Mouse (Mus musculus): Measurements from ENCODE around the gene Klhl12. TPM values are rescaled to one million over a fixed set of nuclear protein-coding genes. Genes with fewer than 3 reads are reported as not detected.
"Not testable (repeated sequence)": the region's sequence is repeated elsewhere in the genome, so short reads cannot be mapped to it uniquely, and the experiment has no call there.

The Klhl12 gene
- polyA plus RNA-seq, 1 experiment from 2014 or later: 20.5 TPM

GRCm38 (mm10) chr1:134442394-134442793, 12.9 kb upstream of the Klhl12 start:
- Histone ChIP-seq H3K4me2 (ENCODE audit: low read depth, low read length) (no peak overlapping the region), H3K4me3 (ENCODE audit: low read length) (no peak overlapping the region), H3K27me3 (replicated peaks; ENCODE audit: control insufficient read depth, insufficient read depth, low read length) (no peaks in the 10 kb centered on the region), H3K4me1 (ENCODE audit: control insufficient read depth, insufficient read depth, low read length) (no peaks in the 10 kb centered on the region), H3K27ac (ENCODE audit: low read length) (no peak overlapping the region), H3K36me3 (ENCODE audit: control insufficient read depth, insufficient read depth, low read length) (no peaks in the 10 kb centered on the region), H3K9ac (ENCODE audit: low read depth, low read length) (no peak overlapping the region), H3K9me3 (ENCODE audit: control insufficient read depth, low read length) (no peaks in the 10 kb centered on the region)
- 91% methylated on average over 3 of the region's 3 CpGs for WGBS
- ATAC-seq: no peak

DNA sequence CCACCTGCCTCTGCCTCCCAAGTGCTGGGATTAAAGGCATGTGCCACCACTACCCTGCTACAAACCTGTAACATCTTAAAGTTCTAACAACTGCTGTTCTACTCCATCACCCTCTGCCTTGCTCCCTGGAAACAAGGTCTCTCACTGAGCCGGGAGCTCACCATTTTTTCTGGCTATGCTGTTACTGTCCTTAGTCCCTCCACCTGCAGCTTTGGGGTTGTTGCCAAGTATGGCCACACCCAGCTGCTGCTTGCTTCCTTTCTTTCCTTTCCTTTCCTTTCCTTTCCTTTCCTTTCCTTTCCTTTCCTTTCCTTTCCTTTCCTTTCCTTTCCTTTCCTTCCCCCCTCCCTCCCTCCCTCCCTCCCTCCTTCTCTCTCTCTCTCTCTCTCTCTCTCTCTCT, 12.0 kb upstream of the Klhl12 start:
- not testable (repeated sequence) for H3K9ac ChIP-seq (ENCODE audit: low read depth, low read length); H3K4me3 ChIP-seq (ENCODE audit: low read length); ATAC-seq; H3K27ac ChIP-seq (ENCODE audit: low read length); H3K36me3 ChIP-seq (ENCODE audit: control insufficient read depth, insufficient read depth, low read length); H3K27me3 ChIP-seq (replicated peaks; ENCODE audit: control insufficient read depth, insufficient read depth, low read length); H3K4me1 ChIP-seq (ENCODE audit: control insufficient read depth, insufficient read depth, low read length); H3K4me2 ChIP-seq (ENCODE audit: low read depth, low read length); H3K9me3 ChIP-seq (ENCODE audit: control insufficient read depth, low read length)
- WGBS: 87% methylated on average over 1 of the region's 1 CpGs

DNA sequence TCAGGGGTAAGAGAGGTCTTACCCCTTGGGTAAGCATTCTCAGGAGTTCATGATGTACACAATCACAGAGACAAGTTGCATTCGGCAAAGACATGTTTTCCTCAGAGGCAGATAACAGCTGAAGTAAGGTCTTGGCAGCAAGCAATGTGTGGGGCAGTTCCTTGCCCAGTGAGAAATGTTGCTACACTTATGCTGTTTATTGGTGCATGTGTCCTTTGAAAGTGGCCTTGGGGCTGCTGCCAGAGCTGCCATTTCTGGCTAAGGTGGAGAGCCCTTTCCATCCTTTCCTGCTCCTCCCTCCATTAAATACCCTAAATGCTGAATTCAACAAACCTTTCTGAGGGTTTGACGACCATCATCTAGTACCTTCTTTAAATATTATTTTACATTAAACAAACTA, 9.9 kb upstream of the Klhl12 start:
- WGBS: 77% methylated on average over 2 of the region's 2 CpGs
- H3K27me3 ChIP-seq (replicated peaks; ENCODE audit: control insufficient read depth, insufficient read depth, low read length): no peaks in the 10 kb centered on the region
- H3K27ac ChIP-seq (ENCODE audit: low read length): no peak overlapping the region
- no peak overlapping the region for H3K4me3 ChIP-seq (ENCODE audit: low read length)
- H3K4me1 ChIP-seq (ENCODE audit: control insufficient read depth, insufficient read depth, low read length): no peaks in the 10 kb centered on the region
- no peak overlapping the region for H3K9ac ChIP-seq (ENCODE audit: low read depth, low read length)
- ATAC-seq: no peak
- no peaks in the 10 kb centered on the region for H3K9me3 ChIP-seq (ENCODE audit: control insufficient read depth, low read length)
- H3K36me3 ChIP-seq (ENCODE audit: control insufficient read depth, insufficient read depth, low read length): no peaks in the 10 kb centered on the region
- no peak overlapping the region for H3K4me2 ChIP-seq (ENCODE audit: low read depth, low read length)

DNA sequence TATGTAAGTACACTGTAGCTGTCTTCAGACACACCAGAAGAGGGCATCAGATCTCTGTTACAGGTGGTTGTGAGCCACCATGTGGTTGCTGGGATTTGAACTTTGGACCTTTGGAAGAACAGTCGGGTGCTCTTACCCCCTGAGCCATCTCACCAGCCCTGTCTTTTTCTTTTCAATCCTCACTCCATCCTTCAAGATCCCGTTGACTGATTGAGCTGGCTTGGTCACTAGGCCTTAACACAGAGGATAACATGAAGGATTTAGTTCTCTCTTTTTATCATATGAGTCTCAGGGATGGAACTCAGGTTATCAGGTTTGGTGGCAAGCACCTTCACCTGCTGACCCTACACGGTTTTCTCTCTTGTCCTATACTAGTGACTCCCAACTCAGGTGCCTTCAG, 6.8 kb upstream of the Klhl12 start:
- WGBS: 75% methylated on average over 3 of the region's 3 CpGs
- not testable (repeated sequence) for H3K4me2 ChIP-seq (ENCODE audit: low read depth, low read length); H3K36me3 ChIP-seq (ENCODE audit: control insufficient read depth, insufficient read depth, low read length); H3K27me3 ChIP-seq (replicated peaks; ENCODE audit: control insufficient read depth, insufficient read depth, low read length); H3K4me3 ChIP-seq (ENCODE audit: low read length); H3K9ac ChIP-seq (ENCODE audit: low read depth, low read length); H3K27ac ChIP-seq (ENCODE audit: low read length); ATAC-seq; H3K4me1 ChIP-seq (ENCODE audit: control insufficient read depth, insufficient read depth, low read length); H3K9me3 ChIP-seq (ENCODE audit: control insufficient read depth, low read length)

- H3K4me3 ChIP-seq (ENCODE audit: low read length): no peak overlapping the region
- ATAC-seq: no peak
- H3K27ac ChIP-seq (ENCODE audit: low read length): no peak overlapping the region
- WGBS: 86% methylated on average over 4 of the region's 4 CpGs
- no peaks in the 10 kb centered on the region for H3K4me1 ChIP-seq (ENCODE audit: control insufficient read depth, insufficient read depth, low read length)
- no peaks in the 10 kb centered on the region for H3K36me3 ChIP-seq (ENCODE audit: control insufficient read depth, insufficient read depth, low read length)
- H3K27me3 ChIP-seq (replicated peaks; ENCODE audit: control insufficient read depth, insufficient read depth, low read length): no peaks in the 10 kb centered on the region
- H3K9ac ChIP-seq (ENCODE audit: low read depth, low read length): no peak overlapping the region
- H3K4me2 ChIP-seq (ENCODE audit: low read depth, low read length): no peak overlapping the region
- no peaks in the 10 kb centered on the region for H3K9me3 ChIP-seq (ENCODE audit: control insufficient read depth, low read length)
Observed at GRCm38 (mm10) chr1:134450201-134450600, 5.1 kb upstream of the Klhl12 start.

DNA sequence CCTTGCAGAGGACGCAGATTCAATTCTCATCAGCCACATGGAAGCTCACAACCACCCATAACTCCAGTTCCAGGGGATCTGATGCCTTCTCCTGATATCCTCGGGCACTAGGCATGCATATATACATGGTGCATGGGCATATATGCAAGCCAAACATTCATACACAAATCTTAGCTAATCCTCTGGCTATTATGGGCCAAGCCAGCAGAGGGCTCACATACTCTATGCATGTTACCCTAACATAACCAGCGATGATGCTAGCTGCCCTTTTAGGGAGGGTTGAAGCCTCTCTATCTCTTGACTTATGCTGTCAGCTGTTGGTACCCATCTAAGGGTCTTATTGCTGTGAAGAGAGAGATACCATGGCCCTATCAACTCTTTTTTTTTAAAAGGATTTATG, 4.3 kb upstream of the Klhl12 start:
- H3K4me2 ChIP-seq (ENCODE audit: low read depth, low read length): no peak overlapping the region
- H3K4me1 ChIP-seq (ENCODE audit: control insufficient read depth, insufficient read depth, low read length): peaks cover under 1% of the 10 kb centered on the region; the same call in 1 of the 2 replicates
- no peak overlapping the region for H3K9ac ChIP-seq (ENCODE audit: low read depth, low read length)
- no peak overlapping the region for H3K27ac ChIP-seq (ENCODE audit: low read length)
- H3K4me3 ChIP-seq (ENCODE audit: low read length): no peak overlapping the region
- H3K36me3 ChIP-seq (ENCODE audit: control insufficient read depth, insufficient read depth, low read length): no peaks in the 10 kb centered on the region
- 45% methylated on average over 3 of the region's 3 CpGs for WGBS
- H3K27me3 ChIP-seq (replicated peaks; ENCODE audit: control insufficient read depth, insufficient read depth, low read length): no peaks in the 10 kb centered on the region
- ATAC-seq: no peak
- no peaks in the 10 kb centered on the region for H3K9me3 ChIP-seq (ENCODE audit: control insufficient read depth, low read length)

GRCm38 (mm10) chr1:134456060-134456459, 729 bp downstream of the Klhl12 start:
- Histone ChIP-seq H3K4me1 (ENCODE audit: control insufficient read depth, insufficient read depth, low read length) (peaks cover 5% of the 10 kb centered on the region; the same call in 1 of the 2 replicates), H3K27ac (ENCODE audit: low read length) (no peak overlapping the region), H3K4me3 (ENCODE audit: low read length) (peak overlapping the region; percentile 99), H3K27me3 (replicated peaks; ENCODE audit: control insufficient read depth, insufficient read depth, low read length) (no peaks in the 10 kb centered on the region), H3K4me2 (ENCODE audit: low read depth, low read length) (peak overlapping the region; percentile 75), H3K9me3 (ENCODE audit: control insufficient read depth, low read length) (no peaks in the 10 kb centered on the region), H3K9ac (ENCODE audit: low read depth, low read length) (peak overlapping the region; percentile 98), H3K36me3 (ENCODE audit: control insufficient read depth, insufficient read depth, low read length) (no peaks in the 10 kb centered on the region)
- no peak for ATAC-seq
- 13% methylated on average over 5 of the region's 5 CpGs for WGBS

DNA sequence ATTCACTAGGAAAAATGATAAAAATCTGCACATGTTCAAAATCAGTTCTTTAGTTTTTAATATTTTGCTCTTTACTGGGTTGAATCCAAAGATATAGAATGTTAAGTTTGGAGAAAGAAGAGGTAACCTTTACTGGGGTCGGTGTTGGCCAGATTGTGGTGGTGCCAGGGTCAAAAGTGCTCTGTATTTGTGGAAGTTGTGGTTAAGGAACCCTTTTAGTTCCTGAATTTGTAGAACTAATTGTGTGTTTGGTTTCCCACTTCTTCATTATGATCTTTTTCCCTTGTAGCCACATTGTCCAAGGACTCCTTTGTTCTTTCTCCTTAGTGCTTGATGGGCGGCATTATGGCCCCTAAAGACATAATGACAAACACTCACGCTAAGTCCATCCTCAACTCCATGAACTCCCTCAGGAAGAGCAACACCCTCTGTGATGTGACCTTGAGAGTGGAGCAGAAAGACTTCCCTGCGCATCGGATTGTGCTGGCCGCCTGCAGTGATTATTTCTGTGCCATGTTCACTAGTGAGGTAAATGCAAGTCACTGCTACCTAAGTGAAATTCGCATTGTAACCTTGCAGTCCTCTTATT, 2.9 kb downstream of the Klhl12 start:
- H3K27ac ChIP-seq (ENCODE audit: low read length): no peak overlapping the region
- peaks cover 5% of the 10 kb centered on the region; the same call in 1 of the 2 replicates for H3K4me1 ChIP-seq (ENCODE audit: control insufficient read depth, insufficient read depth, low read length)
- no peak overlapping the region for H3K9ac ChIP-seq (ENCODE audit: low read depth, low read length)
- H3K4me2 ChIP-seq (ENCODE audit: low read depth, low read length): no peak overlapping the region
- no peak overlapping the region for H3K4me3 ChIP-seq (ENCODE audit: low read length)
- H3K27me3 ChIP-seq (replicated peaks; ENCODE audit: control insufficient read depth, insufficient read depth, low read length): no peaks in the 10 kb centered on the region
- 87% methylated on average over 7 of the region's 7 CpGs for WGBS
- no peak for ATAC-seq
- H3K36me3 ChIP-seq (ENCODE audit: control insufficient read depth, insufficient read depth, low read length): no peaks in the 10 kb centered on the region
- no peaks in the 10 kb centered on the region for H3K9me3 ChIP-seq (ENCODE audit: control insufficient read depth, low read length)

- no peak overlapping the region for H3K27ac ChIP-seq (ENCODE audit: low read length)
- no peaks in the 10 kb centered on the region for H3K27me3 ChIP-seq (replicated peaks; ENCODE audit: control insufficient read depth, insufficient read depth, low read length)
- H3K36me3 ChIP-seq (ENCODE audit: control insufficient read depth, insufficient read depth, low read length): no peaks in the 10 kb centered on the region
- H3K9ac ChIP-seq (ENCODE audit: low read depth, low read length): no peak overlapping the region
- H3K4me2 ChIP-seq (ENCODE audit: low read depth, low read length): no peak overlapping the region
- no peak for ATAC-seq
- H3K4me1 ChIP-seq (ENCODE audit: control insufficient read depth, insufficient read depth, low read length): peaks cover 5% of the 10 kb centered on the region; the same call in 1 of the 2 replicates
- no peaks in the 10 kb centered on the region for H3K9me3 ChIP-seq (ENCODE audit: control insufficient read depth, low read length)
- H3K4me3 ChIP-seq (ENCODE audit: low read length): no peak overlapping the region
- WGBS: 100% methylated on average over 1 of the region's 1 CpGs
Observed at GRCm38 (mm10) chr1:134460294-134461284, 5.3 kb downstream of the Klhl12 start.

All from intestine, embryonic 16.5 days (tissue).